Mouse (Mus musculus): ENCODE data around the gene Dhcr7.

- TF ChIP-seq CTCF (IDR thresholded peaks at IDR 0.05; ENCODE audit: low read depth): no peak
- TF ChIP-seq EP300 (optimal IDR thresholded peaks at IDR 0.05): no peak
Measured at GRCm38 (mm10) chr7:143837705-143838358, 14.9 kb downstream of the Dhcr7 start.

Data from stomach, postnatal 0 days (tissue).